Mouse (Mus musculus): ENCODE measurements around the gene Cxcl13.
"Not testable (repeated sequence)": the region's sequence is repeated elsewhere in the genome, so short reads cannot be mapped to it uniquely, and the experiment has no call there.

Gene Cxcl13

GRCm38 (mm10) chr5:95956651-95957050 lies at the start of gene Cxcl13:
TSS of gene Cxcl13 (plus strand) at chr5:95956951.
- DNase-seq (ENCODE audit: low read depth): no peak

DNA sequence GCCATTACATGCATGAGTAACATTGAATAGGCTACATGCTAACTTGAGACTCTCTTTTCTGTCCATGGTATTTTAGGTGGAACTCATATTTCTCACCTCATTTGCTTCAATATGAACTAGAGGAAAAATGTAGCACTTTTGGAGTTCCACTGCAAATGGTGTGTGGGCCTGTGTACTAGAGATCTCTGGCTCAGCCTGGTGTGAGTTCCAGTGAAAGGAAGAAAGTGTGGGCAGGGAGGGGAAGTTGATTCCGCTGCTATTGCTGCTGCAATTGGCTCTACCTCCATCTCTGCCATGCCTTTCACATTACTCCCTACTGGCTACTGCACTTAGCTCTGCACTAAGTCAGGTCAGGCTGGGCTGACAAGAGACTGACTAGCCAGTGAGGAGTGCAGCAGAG lies 45.7 kb upstream of the Cxcl13 start:
- DNase-seq (ENCODE audit: low read depth): no peak

GRCm38 (mm10) chr5:95918491-95918890 lies 38.3 kb upstream of the Cxcl13 start:
- DNase-seq (ENCODE audit: low read depth): no peak

DNA sequence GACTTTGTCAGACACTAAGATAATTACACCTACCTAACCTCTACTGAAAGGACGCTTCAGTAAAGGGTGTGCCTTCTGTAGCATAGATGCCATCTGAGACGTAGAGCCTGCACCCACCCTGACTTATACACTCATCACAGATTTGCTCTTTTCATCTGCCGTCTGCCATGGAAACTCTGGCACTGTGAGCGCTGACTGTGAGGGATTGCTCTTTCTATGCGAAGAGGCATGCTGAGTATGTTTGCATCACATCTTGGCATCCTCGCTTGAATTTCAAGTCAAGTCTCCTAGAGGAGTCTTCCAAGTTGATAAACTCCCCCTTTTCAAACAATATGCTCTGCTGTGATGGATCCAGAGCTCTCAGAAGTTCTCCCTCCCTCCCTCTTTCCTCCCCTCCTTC lies 32.7 kb upstream of the Cxcl13 start:
- no peak for DNase-seq (ENCODE audit: low read depth)

DNA sequence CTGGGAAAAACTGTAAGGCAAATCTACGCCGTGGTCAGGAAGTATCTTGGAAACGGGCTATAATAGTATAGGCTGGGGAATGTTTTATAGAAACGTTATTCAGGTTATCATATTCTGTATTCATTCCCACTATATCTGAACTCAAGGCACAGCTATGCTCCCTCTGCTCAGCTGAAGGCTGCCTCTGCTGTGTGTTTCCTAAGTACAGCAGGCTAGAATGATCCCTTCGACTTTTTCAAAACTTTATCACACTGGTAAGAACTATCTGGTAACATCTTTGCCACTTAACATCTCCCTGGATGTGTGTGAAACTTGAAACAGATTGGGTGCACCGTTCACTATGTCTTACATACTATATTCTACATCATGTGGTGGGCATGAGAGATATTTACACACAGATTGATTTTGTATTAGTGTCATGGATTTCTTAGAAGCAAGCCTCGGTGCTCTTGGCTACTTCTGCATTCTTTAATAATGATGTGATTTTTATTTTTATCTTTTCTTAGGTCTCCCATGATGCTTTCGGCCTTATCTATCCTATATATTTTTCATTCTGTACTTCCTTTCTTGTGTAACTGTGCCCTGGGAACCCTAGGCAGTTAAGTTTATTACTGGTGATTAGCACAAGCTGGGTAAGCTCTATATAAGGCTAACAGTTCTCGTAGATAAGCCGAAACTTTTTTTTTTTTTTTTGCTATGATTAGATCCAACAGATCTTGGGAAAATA lies 31.4 kb upstream of the Cxcl13 start:
- no peak for DNase-seq (ENCODE audit: low read depth)

DNA sequence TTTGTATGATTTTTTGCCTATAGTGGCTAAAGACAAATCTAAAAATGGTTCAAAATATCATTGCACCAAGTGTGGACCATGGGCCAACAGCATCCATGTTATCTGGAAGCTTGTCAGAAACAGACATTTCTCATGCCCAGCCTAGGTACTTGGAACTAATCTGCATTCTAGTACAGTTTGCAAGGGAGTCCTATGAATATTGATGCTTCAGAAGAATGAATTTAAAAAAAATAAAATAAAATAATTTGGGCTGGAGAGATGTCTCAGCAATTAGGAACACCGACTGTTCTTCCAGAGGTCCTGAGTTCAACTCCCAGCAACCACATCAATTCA lies 30.9 kb upstream of the Cxcl13 start:
- no peak for DNase-seq (ENCODE audit: low read depth)

DNA sequence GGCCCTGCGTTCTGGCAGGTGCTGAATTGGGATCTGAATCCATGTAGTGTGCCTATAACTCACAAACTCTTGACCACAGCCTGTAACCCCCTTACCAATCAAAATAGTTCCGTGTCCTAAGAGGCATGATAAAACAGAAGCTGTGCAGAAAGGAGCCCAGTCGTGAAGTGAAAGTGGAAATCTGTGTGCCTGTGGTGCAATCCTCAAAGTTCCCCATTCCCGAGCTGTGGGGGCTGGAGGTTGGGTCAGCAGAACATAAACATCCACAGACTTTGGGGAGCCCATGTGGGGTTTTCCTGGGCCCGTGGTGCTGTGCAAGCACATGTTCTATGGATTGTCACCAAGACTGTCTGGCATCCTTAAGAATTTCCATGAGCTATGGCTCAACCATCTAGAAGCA lies 21.7 kb upstream of the Cxcl13 start:
- DNase-seq (ENCODE audit: low read depth): no peak

DNA sequence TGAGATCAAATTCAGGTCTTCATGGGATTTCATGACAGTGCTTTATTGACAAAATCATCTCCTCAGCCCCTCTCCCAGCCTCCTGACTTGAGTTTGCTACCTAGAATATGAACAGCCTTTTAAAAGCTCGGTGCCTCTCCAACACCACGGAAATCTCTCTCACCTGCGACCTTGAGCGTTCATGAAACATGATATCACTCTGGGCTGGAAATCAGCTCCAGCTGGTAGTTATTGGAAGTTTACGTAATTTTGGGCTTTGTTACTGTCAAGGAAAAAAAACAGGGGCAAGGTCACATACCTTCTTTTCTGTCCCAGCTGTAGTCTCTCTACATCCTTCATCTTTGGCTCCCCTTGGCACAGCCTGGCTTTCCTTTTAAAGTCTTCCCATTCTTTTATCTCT lies 20.7 kb upstream of the Cxcl13 start:
- DNase-seq (ENCODE audit: low read depth): no peak

DNA sequence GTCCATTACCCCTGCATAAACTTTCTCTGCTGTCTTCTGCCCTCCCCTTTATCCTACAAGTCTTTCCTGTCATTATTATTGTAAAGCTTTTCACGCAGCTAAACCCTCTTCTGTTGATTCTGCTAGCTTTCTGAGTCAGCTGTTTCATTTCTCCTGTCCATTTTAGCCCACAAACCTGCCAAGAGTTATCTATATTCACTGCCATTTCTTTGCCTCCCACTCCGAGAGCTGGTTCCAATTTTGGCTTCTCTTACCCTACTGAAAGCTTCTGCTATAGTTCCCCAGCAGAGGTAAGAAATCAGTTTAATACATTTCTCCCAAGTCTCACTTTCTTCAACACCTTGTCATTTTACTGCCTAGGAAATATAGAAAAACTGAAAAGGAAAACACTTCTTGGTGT lies 19.6 kb upstream of the Cxcl13 start:
- no peak for DNase-seq (ENCODE audit: low read depth)

GRCm38 (mm10) chr5:95938044-95938625 lies 18.6 kb upstream of the Cxcl13 start:
- no peak for DNase-seq (ENCODE audit: low read depth)

- no peak for DNase-seq (ENCODE audit: low read depth)
These were observed 16.0 kb upstream of the Cxcl13 start for GRCm38 (mm10) chr5:95940682-95941221.

DNA sequence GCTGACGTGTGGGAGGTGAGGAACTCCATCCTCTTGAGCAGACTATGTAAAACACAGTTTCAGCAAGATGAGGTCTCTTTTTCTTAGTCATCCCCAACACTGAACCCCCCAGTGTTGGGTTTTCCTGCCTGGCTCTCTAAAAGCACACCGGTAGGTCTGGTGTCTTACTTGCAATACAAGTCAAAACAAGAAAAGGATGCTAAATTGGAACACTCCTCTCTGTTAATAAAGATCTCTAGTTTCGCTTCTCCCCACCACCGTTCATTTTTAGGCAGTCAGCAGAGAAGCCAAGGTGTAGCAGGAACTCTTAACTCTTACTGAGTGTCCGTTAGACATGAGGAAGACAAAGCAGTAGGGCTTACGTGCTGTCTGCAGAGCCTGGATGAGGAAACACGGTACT lies 15.2 kb upstream of the Cxcl13 start:
- no peak for DNase-seq (ENCODE audit: low read depth)

DNA sequence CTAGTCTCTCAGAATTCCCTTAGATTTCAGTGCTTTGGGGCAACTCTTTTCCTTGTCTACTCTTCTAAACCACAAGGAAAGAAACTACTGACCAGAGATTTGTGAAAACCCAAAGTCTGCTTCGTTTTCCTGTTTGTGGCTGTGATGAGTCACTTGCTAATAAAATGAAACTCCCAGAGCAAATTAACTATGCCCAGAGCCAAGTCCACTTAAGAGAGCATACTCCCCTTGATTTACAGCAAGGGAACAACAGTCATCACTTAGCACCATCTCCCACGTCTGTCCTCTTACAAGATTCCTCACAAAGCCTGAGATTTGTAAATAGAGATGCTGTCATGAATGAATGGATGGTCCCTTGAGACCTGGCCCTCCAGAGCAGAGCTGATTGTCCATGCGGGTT lies 11.6 kb upstream of the Cxcl13 start:
- peak; percentile 42 for DNase-seq (ENCODE audit: low read depth)

DNA sequence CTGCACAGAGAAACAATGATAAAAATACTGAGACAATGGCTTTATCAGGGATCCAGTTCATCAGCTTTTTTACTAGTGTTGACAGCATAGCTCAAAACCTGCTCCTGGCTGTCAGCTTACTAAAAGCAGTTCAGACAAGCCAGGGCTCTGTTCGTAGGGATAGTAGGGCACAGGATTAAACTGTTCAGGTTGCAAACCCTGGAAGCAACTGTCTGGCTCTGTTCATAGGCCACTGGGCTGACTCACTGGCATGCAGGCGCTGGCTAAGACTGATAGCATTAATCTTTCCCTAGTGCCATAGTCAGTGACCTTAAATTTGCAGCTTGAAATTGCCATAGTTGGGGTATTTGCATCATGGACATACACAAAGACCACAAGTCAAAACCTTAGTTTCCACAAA lies 10.4 kb upstream of the Cxcl13 start:
- DNase-seq (ENCODE audit: low read depth): no peak

DNA sequence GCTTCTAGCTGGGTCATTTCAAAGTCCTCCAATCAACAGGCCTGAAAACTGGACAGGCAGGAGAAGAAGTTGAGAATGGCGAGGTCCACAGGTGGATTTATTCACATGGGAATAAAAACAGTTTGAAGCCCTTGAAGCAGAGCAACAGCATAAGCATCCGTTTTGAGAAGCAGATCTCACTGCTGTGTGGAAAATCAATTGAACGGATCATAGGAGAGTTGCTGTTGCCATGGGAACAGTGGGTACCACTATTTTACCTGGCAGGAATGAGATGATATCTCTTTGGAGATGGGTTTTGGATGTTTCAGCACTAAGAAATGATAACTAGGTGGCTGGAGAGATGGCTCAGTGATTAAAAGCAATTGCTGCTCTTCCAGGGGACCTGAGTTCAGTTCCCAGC lies 8.1 kb upstream of the Cxcl13 start:
- no peak for DNase-seq (ENCODE audit: low read depth)

DNA sequence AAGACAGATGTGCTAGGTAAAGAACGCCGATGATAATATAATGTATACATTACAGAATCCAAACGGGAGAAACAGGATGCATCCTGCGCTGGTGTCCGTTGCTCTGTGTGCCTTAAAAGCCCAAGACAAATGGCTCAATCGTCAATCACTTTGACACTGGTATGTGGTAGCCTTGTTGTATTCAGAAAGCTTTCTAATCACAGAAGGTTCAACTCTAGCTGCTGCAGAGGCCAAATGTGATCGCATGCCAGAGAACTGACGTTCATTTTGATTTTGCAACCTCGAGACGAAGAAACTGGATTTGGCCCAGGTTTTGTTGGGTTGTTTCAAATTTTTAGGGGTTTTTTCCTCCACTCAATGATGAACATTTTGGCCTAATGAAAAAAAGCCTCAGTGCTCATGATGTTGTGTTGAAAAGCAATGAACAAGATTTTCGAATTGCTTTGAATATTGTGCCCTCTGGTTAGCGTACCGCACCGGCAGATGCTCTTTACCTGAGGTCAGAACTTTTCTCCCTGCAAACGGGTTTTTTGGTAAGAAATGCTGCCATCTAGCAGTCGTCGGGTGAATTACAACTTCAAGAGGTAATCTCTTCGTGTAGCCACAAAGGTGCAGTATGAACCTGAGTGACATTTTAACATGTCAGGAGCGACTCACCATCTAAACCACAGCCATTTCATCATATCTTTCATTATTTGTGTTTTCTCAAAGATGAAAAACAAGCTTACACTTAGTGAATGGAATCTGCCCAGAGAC lies 6.6 kb upstream of the Cxcl13 start:
- peak; percentile 59 for DNase-seq (ENCODE audit: low read depth)

DNA sequence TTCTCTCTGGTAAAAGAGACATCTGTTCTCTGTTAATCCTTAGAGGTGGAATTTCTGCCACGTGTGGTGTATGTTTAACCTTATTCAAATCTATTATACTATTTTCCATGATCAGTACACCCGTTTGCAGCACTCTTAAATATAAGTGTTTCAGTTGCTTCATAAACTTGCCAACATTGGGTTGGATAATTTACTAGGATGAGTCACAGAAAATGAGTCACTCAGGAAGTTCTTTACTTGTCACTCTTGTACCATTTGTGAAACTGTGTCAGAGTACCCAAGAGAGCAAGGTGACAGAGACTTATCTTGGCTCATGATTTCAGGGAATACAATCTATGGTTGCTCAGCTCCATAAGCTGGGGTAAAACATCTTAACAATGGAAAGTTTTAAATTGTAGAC lies 8.2 kb downstream of the Cxcl13 start:
- peak; percentile 76 for DNase-seq (ENCODE audit: low read depth)

DNA sequence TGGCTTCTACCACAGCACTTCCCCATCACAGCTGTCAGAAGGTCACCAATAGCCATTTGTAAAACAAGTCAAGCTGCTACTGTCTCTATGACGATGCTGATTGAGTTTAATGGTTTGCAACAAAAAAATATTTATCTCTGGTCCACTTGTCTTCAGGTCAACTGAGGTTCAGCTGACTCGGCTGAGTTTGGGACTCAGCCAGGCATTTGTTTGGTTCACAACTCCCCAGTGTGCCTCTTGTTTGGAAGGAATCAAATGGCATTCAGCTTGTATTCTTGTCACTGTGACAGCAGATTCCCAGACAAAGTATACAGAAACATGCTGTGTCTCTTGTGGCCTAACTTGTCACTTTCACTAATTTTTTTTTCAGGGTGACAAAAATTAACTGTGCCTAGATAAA lies 9.9 kb downstream of the Cxcl13 start:
- DNase-seq (ENCODE audit: low read depth): no peak

DNA sequence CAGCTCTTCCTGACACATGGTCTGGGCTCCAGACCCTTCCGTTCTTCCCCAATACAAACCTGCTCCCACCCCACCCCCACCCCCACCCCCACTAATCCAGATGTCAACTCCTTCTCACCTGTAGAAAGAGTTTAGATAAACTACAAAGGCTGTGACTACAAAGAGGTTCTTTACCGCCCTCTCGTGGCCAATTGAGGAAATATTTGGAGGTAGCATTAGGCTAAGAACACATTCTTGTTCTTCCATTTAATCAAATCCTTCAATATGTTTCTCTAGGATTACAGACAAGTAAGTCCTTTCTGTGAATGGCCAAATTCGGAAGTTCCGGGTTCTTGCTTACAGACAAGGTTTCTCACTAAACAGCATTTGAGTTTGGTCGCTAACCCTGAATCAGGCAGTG lies 14.1 kb downstream of the Cxcl13 start:
- DNase-seq (ENCODE audit: low read depth): peak; percentile 55

- DNase-seq (ENCODE audit: low read depth): no peak
These were observed 15.5 kb downstream of the Cxcl13 start for GRCm38 (mm10) chr5:95972208-95972607.

DNA sequence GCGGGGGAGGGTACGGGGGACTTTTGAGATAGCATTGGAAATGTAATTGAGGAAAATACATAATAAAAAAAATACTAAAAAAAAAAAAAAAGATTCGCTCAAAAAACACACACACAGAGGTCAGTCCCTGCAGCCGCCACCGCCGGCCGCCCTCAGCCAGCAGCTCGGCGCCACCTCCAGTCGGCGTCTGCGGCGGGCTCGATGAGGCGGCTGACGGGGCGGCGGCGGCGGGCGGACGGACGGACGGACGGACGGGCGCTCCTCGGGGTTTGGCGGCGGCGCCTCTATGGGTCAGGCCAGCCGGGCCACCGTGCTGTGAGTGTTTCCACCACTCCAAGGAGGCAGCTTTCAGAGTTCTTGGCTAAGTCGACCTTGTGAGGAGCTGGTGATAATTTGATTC lies 17.1 kb downstream of the Cxcl13 start:
- not testable (repeated sequence) for DNase-seq (ENCODE audit: low read depth)

DNA sequence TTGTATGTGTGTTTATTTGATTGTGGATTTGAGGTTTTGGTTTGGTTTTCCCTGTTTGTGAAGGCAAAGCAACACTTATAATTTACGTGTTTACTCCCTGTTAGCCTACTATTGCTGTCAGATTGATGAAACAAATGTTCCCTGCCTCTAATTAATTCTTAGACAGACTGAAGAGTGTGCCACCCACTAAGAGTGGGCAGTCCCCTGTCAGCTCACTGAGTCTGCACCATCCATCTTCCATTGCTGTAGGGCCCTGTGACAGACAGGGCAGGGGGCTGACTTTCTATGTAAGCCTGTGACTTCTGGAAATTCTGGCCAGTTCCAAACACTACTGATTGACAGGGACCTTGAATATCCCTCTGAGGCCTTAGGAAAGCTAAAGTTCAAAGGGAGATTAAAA lies 19.5 kb downstream of the Cxcl13 start:
- DNase-seq (ENCODE audit: low read depth): no peak

- DNase-seq (ENCODE audit: low read depth): no peak
These were observed 27.2 kb downstream of the Cxcl13 start for GRCm38 (mm10) chr5:95983797-95984486.

Data from 416B (cell line).